10 mouse cellular contexts compared by ENCODE assay signal in genomic region chr1:88258881-88259642, GRCm38 (mm10). TPM values are rescaled to one million over a fixed set of nuclear protein-coding genes. Genes with fewer than 3 reads are reported as not detected.
DNase-seq lines count a peak whose midpoint lies in the region; ATAC-seq lines count a peak whose summit lies in the region.
"Had no signal": no experiment of that assay in that cellular context is flagged by ENCODE, and none has a peak within 500 bp of the region (broad histone marks: within the 10 kb centered on the region; RNA-seq: fewer than 3 reads in every experiment).

No protein-coding gene starts in this region.

- H3K36me3 ChIP-seq in midbrain, embryonic 12.5 days, result peaks cover 45% of the 10 kb centered on the region
- H3K36me3 ChIP-seq in midbrain, embryonic 10.5 days, result peaks cover 49% of the 10 kb centered on the region
- peaks cover 48% of the 10 kb centered on the region for H3K36me3 ChIP-seq in hindbrain, embryonic 12.5 days
- H3K36me3 ChIP-seq in neural tube, embryonic 11.5 days (ENCODE audit: control insufficient read depth, insufficient read depth, low read length), result peaks cover 34% of the 10 kb centered on the region

- no peaks in the 10 kb centered on the region for H3K27me3 ChIP-seq in midbrain, embryonic 12.5 days
- H3K27me3 ChIP-seq in midbrain, embryonic 10.5 days (ENCODE audit: low read depth, poor library complexity, severe bottlenecking), result no peaks in the 10 kb centered on the region
- H3K27me3 ChIP-seq in hindbrain, embryonic 12.5 days, result no peaks in the 10 kb centered on the region
- H3K27me3 ChIP-seq in neural tube, embryonic 11.5 days (ENCODE audit: control insufficient read depth, insufficient read depth, low read length), result no peaks in the 10 kb centered on the region

- WGBS in midbrain, embryonic 12.5 days, result 80% methylated on average over 8 of the region's 8 CpGs
- 83% methylated on average over 8 of the region's 8 CpGs for WGBS in midbrain, embryonic 10.5 days
- WGBS in hindbrain, embryonic 12.5 days, result 77% methylated on average over 8 of the region's 8 CpGs
- 77% methylated on average over 8 of the region's 8 CpGs for WGBS in neural tube, embryonic 11.5 days

- H3K4me1 ChIP-seq in midbrain, embryonic 12.5 days, result no peaks in the 10 kb centered on the region
- no peaks in the 10 kb centered on the region for H3K4me1 ChIP-seq in midbrain, embryonic 10.5 days
- H3K4me1 ChIP-seq in hindbrain, embryonic 12.5 days, result no peaks in the 10 kb centered on the region
- no peaks in the 10 kb centered on the region for H3K4me1 ChIP-seq in neural tube, embryonic 11.5 days (ENCODE audit: control insufficient read depth, insufficient read depth, low read length)

- DNase-seq in embryo, embryonic 10 days (ENCODE audit: low spot score), result peak; percentile 61
- no peak for DNase-seq in embryo, embryonic 10.5 days (ENCODE audit: low spot score)
- DNase-seq in midbrain, embryonic 10.5 days (ENCODE audit: low spot score), result no peak
- DNase-seq in neural tube, embryonic 11.5 days (ENCODE audit: low spot score), result no peak
- no peak for DNase-seq in spleen, adult 12 weeks (ENCODE audit: low spot score)
- no peak for DNase-seq in spleen, postnatal 14 days (ENCODE audit: low spot score in 2 of 2)

- H3K4me2 ChIP-seq in midbrain, embryonic 12.5 days (replicated peaks), result no peak overlapping the region
- H3K4me2 ChIP-seq in hindbrain, embryonic 12.5 days (replicated peaks), result no peak overlapping the region
- no peak overlapping the region for H3K4me2 ChIP-seq in neural tube, embryonic 11.5 days (ENCODE audit: low read depth)

- ATAC-seq in midbrain, embryonic 12.5 days (ENCODE audit: low FRiP score, low read depth), result 0 out of 2 replicates have a peak, but pooled peaks have one; percentile 3
- ATAC-seq in hindbrain, embryonic 12.5 days (ENCODE audit: low FRiP score), result 0 out of 2 replicates have a peak, but pooled peaks have one; percentile 0
- peak; percentile 2 for ATAC-seq in neural tube, embryonic 11.5 days (ENCODE audit: insufficient read depth, low FRiP score, low TSS enrichment)

- H3K27ac ChIP-seq in midbrain, embryonic 12.5 days (replicated peaks), result no peak overlapping the region
- H3K27ac ChIP-seq in midbrain, embryonic 10.5 days (replicated peaks), result no peak overlapping the region
- no peak overlapping the region for H3K27ac ChIP-seq in hindbrain, embryonic 12.5 days
- 0 out of 2 replicates have a peak overlapping the region, but pooled peaks have one; percentile 0 for H3K27ac ChIP-seq in neural tube, embryonic 11.5 days (ENCODE audit: low read depth, low read length)

- peaks cover 55% of the 10 kb centered on the region for H3K9me3 ChIP-seq in midbrain, embryonic 12.5 days
- peaks cover 99% of the 10 kb centered on the region for H3K9me3 ChIP-seq in midbrain, embryonic 10.5 days (replicated peaks)
- H3K9me3 ChIP-seq in hindbrain, embryonic 12.5 days (replicated peaks), result peaks cover 67% of the 10 kb centered on the region
- H3K9me3 ChIP-seq in neural tube, embryonic 11.5 days (ENCODE audit: control insufficient read depth, low read length), result peaks cover 78% of the 10 kb centered on the region
- H3K9me3 ChIP-seq: G1E had no signal

- H3K4me3 ChIP-seq in midbrain, embryonic 12.5 days, result no peak overlapping the region
- no peak overlapping the region for H3K4me3 ChIP-seq in midbrain, embryonic 10.5 days
- no peak overlapping the region for H3K4me3 ChIP-seq in hindbrain, embryonic 12.5 days
- no peak overlapping the region for H3K4me3 ChIP-seq in neural tube, embryonic 11.5 days (ENCODE audit: low read depth, low read length)

- H3K9ac ChIP-seq in midbrain, embryonic 12.5 days (replicated peaks), result no peak overlapping the region
- no peak overlapping the region for H3K9ac ChIP-seq in hindbrain, embryonic 12.5 days
- H3K9ac ChIP-seq in neural tube, embryonic 11.5 days (ENCODE audit: low read length), result no peak overlapping the region

RNA-seq across cellular contexts. Expression of gene Hjurp, which starts 18.4 kb away (rescaled TPM):
- polyA plus RNA-seq in midbrain, embryonic 12.5 days (2016; fragmentation: Nextera tagmentation; extraction: Ambion mirVana), result 189 and 190 TPM in 2 replicates
- 213 and 222 TPM in 2 replicates for polyA plus RNA-seq in midbrain, embryonic 10.5 days (2016; fragmentation: Nextera tagmentation; extraction: Ambion mirVana)
- polyA plus RNA-seq in hindbrain, embryonic 12.5 days (2016; fragmentation: Nextera tagmentation; extraction: Ambion mirVana), result 167 and 169 TPM in 2 replicates
- polyA plus RNA-seq in neural tube, embryonic 11.5 days (2014; fragmentation: Nextera tagmentation; extraction: Ambion mirVana), result 136 and 141 TPM in 2 replicates

RNA-seq across cellular contexts. Expression of gene Trpm8, which starts 18.4 kb away (rescaled TPM):
- polyA plus RNA-seq in midbrain, embryonic 12.5 days (2016; fragmentation: Nextera tagmentation; extraction: Ambion mirVana), result not detected in 2 replicates
- polyA plus RNA-seq in midbrain, embryonic 10.5 days (2016; fragmentation: Nextera tagmentation; extraction: Ambion mirVana), result not detected in 2 replicates
- polyA plus RNA-seq in hindbrain, embryonic 12.5 days (2016; fragmentation: Nextera tagmentation; extraction: Ambion mirVana), result not detected in 2 replicates
- polyA plus RNA-seq in neural tube, embryonic 11.5 days (2014; fragmentation: Nextera tagmentation; extraction: Ambion mirVana), result not detected in 2 replicates
- polyA plus RNA-seq: G1E; gonadal fat pad, adult 2 months had no signal

RNA-seq across cellular contexts. Expression of gene Mroh2a, which starts 32.3 kb away (rescaled TPM):
- polyA plus RNA-seq in midbrain, embryonic 12.5 days (2016; fragmentation: Nextera tagmentation; extraction: Ambion mirVana), result 1.1 and 1.6 TPM in 2 replicates
- polyA plus RNA-seq in midbrain, embryonic 10.5 days (2016; fragmentation: Nextera tagmentation; extraction: Ambion mirVana), result 0.91 and 1.3 TPM in 2 replicates
- polyA plus RNA-seq in hindbrain, embryonic 12.5 days (2016; fragmentation: Nextera tagmentation; extraction: Ambion mirVana), result 1.0 and 1.3 TPM in 2 replicates
- polyA plus RNA-seq in neural tube, embryonic 11.5 days (2014; fragmentation: Nextera tagmentation; extraction: Ambion mirVana), result 1.3 and 1.4 TPM in 2 replicates
- polyA plus RNA-seq: G1E had no signal

RNA-seq across cellular contexts. Expression of gene Ugt1a1, which starts 47.3 kb away (rescaled TPM):
- not detected in 2 replicates for polyA plus RNA-seq in midbrain, embryonic 12.5 days (2016; fragmentation: Nextera tagmentation; extraction: Ambion mirVana)
- not detected in 2 replicates for polyA plus RNA-seq in midbrain, embryonic 10.5 days (2016; fragmentation: Nextera tagmentation; extraction: Ambion mirVana)
- polyA plus RNA-seq in hindbrain, embryonic 12.5 days (2016; fragmentation: Nextera tagmentation; extraction: Ambion mirVana), result not detected in 2 replicates
- not detected in 2 replicates for polyA plus RNA-seq in neural tube, embryonic 11.5 days (2014; fragmentation: Nextera tagmentation; extraction: Ambion mirVana)
- polyA plus RNA-seq: G1E had no signal

RNA-seq across cellular contexts. Expression of gene Dnajb3, which starts 53.5 kb away (rescaled TPM):
- 12.3 and 12.7 TPM in 2 replicates for polyA plus RNA-seq in midbrain, embryonic 12.5 days (2016; fragmentation: Nextera tagmentation; extraction: Ambion mirVana)
- polyA plus RNA-seq in midbrain, embryonic 10.5 days (2016; fragmentation: Nextera tagmentation; extraction: Ambion mirVana), result 10.7 and 11.1 TPM in 2 replicates
- polyA plus RNA-seq in hindbrain, embryonic 12.5 days (2016; fragmentation: Nextera tagmentation; extraction: Ambion mirVana), result 14.1 and 19.0 TPM in 2 replicates
- polyA plus RNA-seq in neural tube, embryonic 11.5 days (2014; fragmentation: Nextera tagmentation; extraction: Ambion mirVana), result 13.6 and 14.8 TPM in 2 replicates
- polyA plus RNA-seq: G1E had no signal
